Comparison of ENCODE assay signal across 19 mouse cellular contexts in the genomic region with DNA sequence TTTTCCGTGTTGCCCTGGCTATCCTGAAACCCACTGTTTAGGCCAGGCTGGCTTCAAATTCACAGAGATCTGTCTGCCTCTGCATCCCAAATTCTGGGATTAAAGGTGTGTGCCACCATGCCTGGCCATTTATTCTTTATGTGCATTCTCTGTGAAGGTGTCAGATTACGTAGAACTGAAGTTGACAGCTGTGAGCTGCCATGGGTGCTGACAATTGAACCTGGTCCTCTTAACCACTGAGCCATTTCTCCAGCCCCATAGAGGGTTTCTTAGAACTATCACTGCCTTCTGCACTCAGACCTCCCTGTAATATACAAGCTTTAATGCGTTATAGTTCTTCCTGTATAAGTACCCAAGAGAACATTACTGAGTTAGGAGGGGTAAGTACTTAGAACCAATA. TPM values are rescaled to one million over a fixed set of nuclear protein-coding genes. Genes with fewer than 3 reads are reported as not detected.
"Had no signal": no experiment of that assay in that cellular context is flagged by ENCODE, and none has a peak within 500 bp of the region (broad histone marks: within the 10 kb centered on the region; RNA-seq: fewer than 3 reads in every experiment).

No protein-coding gene starts in this region.

- H3K4me3 ChIP-seq: liver, embryonic 15.5 days; midbrain, embryonic 10.5 days; midbrain, embryonic 12.5 days; neural tube, embryonic 12.5 days had no signal

- H3K36me3 ChIP-seq: neural tube, embryonic 12.5 days had no signal

- ATAC-seq: midbrain, embryonic 16.5 days had no signal

- DNase-seq: lung, adult 18-20 months; lung, embryonic 14.5 days; lung, postnatal 10 days; lung, postnatal 4 days; midbrain, embryonic 14.5 days; right cerebral cortex, postnatal 25 days; right cerebral cortex, postnatal 4 days; spleen, adult 18-20 months; thymus, adult 18-20 months; thymus, postnatal 14 days; thymus, postnatal 36 days had no signal

- H3K27me3 ChIP-seq: liver, embryonic 15.5 days; midbrain, embryonic 12.5 days; neural tube, embryonic 12.5 days had no signal

- H3K27ac ChIP-seq: liver, embryonic 15.5 days; midbrain, embryonic 10.5 days; midbrain, embryonic 12.5 days; neural tube, embryonic 12.5 days had no signal

- H3K9me3 ChIP-seq: liver, embryonic 15.5 days; midbrain, embryonic 10.5 days; midbrain, embryonic 12.5 days; neural tube, embryonic 12.5 days had no signal

- H3K4me2 ChIP-seq: lung, embryonic 14.5 days; midbrain, embryonic 12.5 days; neural tube, embryonic 12.5 days had no signal

- H3K9ac ChIP-seq: liver, embryonic 15.5 days; lung, embryonic 14.5 days; midbrain, embryonic 12.5 days; neural tube, embryonic 12.5 days had no signal

RNA-seq across cellular contexts. Expression of a gene that starts 49.4 kb away (rescaled TPM):
- polyA plus RNA-seq: midbrain, embryonic 16.5 days; neural tube, embryonic 12.5 days; small intestine, adult 2 months; thymus, postnatal 0 days; urinary bladder, adult 2 months had no signal
